Comparison of ENCODE assay signal across 8 mouse cellular contexts in the genomic region with DNA sequence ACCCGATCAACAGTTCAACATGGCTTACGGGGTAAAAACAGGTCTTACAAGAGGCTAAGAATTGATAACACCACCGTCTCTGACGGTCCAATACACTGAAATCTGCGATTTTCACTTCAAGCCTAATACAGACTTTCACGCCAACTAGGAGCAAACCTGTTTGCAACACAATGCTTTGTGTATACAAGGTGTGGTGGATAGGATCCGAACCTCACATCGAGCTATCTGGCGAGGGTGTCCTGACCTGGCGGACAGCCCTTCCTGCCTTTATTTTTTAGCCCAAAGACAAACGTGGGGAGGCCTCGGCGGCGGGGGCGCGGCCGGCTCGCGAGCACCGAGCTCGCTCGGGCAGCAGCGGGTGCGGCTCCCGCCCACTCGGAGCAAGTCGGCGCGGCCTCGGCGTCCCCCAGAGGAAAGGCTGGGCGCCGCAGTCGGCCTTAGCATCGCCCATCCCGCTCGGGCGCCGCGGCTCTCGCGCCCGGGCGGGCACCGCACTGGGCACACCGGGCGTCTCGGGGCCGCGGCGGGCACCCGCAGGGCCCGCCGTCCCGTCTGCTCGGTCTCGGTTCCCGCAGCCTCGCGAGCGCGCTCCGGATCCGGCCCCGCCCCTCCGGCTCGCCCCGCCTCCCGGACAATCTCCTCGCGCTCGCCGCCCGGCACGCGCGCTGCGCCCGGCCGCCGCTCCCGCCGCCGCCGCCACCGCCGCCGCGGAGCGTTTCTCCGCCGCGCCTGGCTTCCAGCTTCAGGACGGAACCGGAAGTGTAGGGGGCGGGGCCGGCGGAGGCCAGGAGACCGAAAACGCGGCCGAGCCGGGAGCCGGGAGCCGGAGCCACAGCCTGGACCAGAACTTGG. TPM values are rescaled to one million over a fixed set of nuclear protein-coding genes. Genes with fewer than 3 reads are reported as not detected.
DNase-seq lines count a peak whose midpoint lies in the region; ATAC-seq and TF ChIP-seq lines count a peak whose summit lies in the region.

A gene (plus strand): TSS at position 739 of the 852 bp plus-strand sequence.

- peaks cover 13% of the 10 kb centered on the region for H3K4me1 ChIP-seq in bone marrow macrophage, adult 2 months (ENCODE audit: control insufficient read depth, insufficient read depth, low read length)
- H3K4me1 ChIP-seq in embryonic fibroblast, embryonic 13.5 days (ENCODE audit: control insufficient read depth, insufficient read depth, low read length), result no peaks in the 10 kb centered on the region
- H3K4me1 ChIP-seq in heart, embryonic 11.5 days (ENCODE audit: control insufficient read depth, insufficient read depth, low read length), result peaks cover 8% of the 10 kb centered on the region
- peaks cover 16% of the 10 kb centered on the region for H3K4me1 ChIP-seq in kidney, embryonic 16.5 days (ENCODE audit: insufficient read depth, low read length)

- H3K27ac ChIP-seq in bone marrow macrophage, adult 2 months (ENCODE audit: insufficient read depth, low read depth, low read length), result peak within 1 kb of the TSS; percentile 92
- H3K27ac ChIP-seq in embryonic fibroblast, embryonic 13.5 days (ENCODE audit: insufficient read depth, low read length), result peak within 1 kb of the TSS; percentile 99
- peak within 1 kb of the TSS; percentile 95 for H3K27ac ChIP-seq in heart, embryonic 11.5 days (ENCODE audit: low read depth, low read length)
- H3K27ac ChIP-seq in kidney, embryonic 16.5 days (ENCODE audit: low read length), result peak within 1 kb of the TSS; percentile 97

- DNase-seq in B cell, adult 2 months, result peak; percentile 79 to 83
- peak; percentile 86 for DNase-seq in liver
- peak; percentile 30 to 77 for DNase-seq in monocyte, adult 2 months (ENCODE audit: low read depth in 1 of 2, low spot score in 2 of 2)
- peak; percentile 56 to 61 for DNase-seq in spleen, postnatal 14 days (ENCODE audit: low spot score in 2 of 2)

- no peaks in the 10 kb centered on the region for H3K36me3 ChIP-seq in heart, embryonic 11.5 days (ENCODE audit: control insufficient read depth, insufficient read depth, low read length)
- H3K36me3 ChIP-seq in kidney, embryonic 16.5 days (ENCODE audit: insufficient read depth, low read length), result no peaks in the 10 kb centered on the region

- peak; percentile 87 for ATAC-seq in heart, embryonic 11.5 days (replicated peaks; ENCODE audit: insufficient number of reproducible peaks, low FRiP score, low TSS enrichment)
- ATAC-seq in kidney, embryonic 16.5 days (ENCODE audit: low FRiP score, low TSS enrichment), result peak; percentile 92

- no peak for TF ChIP-seq POLR2A in bone marrow macrophage, adult 2 months (IDR thresholded peaks at IDR 0.05; ENCODE audit: borderline replicate concordance, low read depth, low read length)
- peak; percentile 60 for TF ChIP-seq POLR2A in embryonic fibroblast, embryonic 13.5 days (IDR thresholded peaks at IDR 0.05; ENCODE audit: low read depth, low read length)

- H3K9me3 ChIP-seq in heart, embryonic 11.5 days (replicated peaks; ENCODE audit: control insufficient read depth, low read length), result no peaks in the 10 kb centered on the region
- H3K9me3 ChIP-seq in kidney, embryonic 16.5 days (ENCODE audit: low read length), result no peaks in the 10 kb centered on the region

- peak within 1 kb of the TSS; percentile 93 for H3K9ac ChIP-seq in heart, embryonic 11.5 days (ENCODE audit: low read depth, low read length)
- peak within 1 kb of the TSS; percentile 94 for H3K9ac ChIP-seq in kidney, embryonic 16.5 days (replicated peaks; ENCODE audit: low read length)

- peak within 1 kb of the TSS; percentile 63 for H3K4me2 ChIP-seq in heart, embryonic 11.5 days
- peak within 1 kb of the TSS; percentile 59 for H3K4me2 ChIP-seq in kidney, embryonic 16.5 days (replicated peaks; ENCODE audit: low read depth, low read length)

- WGBS in heart, embryonic 11.5 days (ENCODE audit: insufficient replicate concordance), result under 1% methylated on average over 91 of the region's 105 CpGs
- under 1% methylated on average over 77 of the region's 105 CpGs for WGBS in kidney, embryonic 16.5 days

- no peak for TF ChIP-seq CTCF in bone marrow macrophage, adult 2 months (IDR thresholded peaks at IDR 0.05; ENCODE audit: low read depth, low read length)
- no peak for TF ChIP-seq CTCF in embryonic fibroblast, embryonic 13.5 days (IDR thresholded peaks at IDR 0.05; ENCODE audit: borderline replicate concordance, insufficient read depth, low read length)

- H3K4me3 ChIP-seq in bone marrow macrophage, adult 2 months (ENCODE audit: insufficient read depth, low read length), result peak within 1 kb of the TSS; percentile 88
- peak within 1 kb of the TSS; percentile 99 for H3K4me3 ChIP-seq in embryonic fibroblast, embryonic 13.5 days (ENCODE audit: insufficient read depth, low read length)
- H3K4me3 ChIP-seq in heart, embryonic 11.5 days (ENCODE audit: low read depth, low read length), result peak within 1 kb of the TSS; percentile 84
- H3K4me3 ChIP-seq in kidney, embryonic 16.5 days (ENCODE audit: low read length), result peak within 1 kb of the TSS; percentile 94

- H3K27me3 ChIP-seq in heart, embryonic 11.5 days (ENCODE audit: control insufficient read depth, insufficient read depth, low read length), result no peaks in the 10 kb centered on the region
- H3K27me3 ChIP-seq in kidney, embryonic 16.5 days (ENCODE audit: insufficient read depth, low read length), result no peaks in the 10 kb centered on the region

RNA-seq across cellular contexts. Expression of the gene that starts here (rescaled TPM):
- polyA plus RNA-seq in bone marrow macrophage, adult 2 months (2012; ENCODE audit: insufficient read depth, insufficient read length, missing spikeins), result 6.0 and 7.6 TPM in 2 replicates
- 27.8 and 43.9 TPM in 2 replicates for polyA plus RNA-seq in embryonic fibroblast, embryonic 13.5 days (2011; ENCODE audit: insufficient read length, low read depth, missing spikeins)
- 12.4 and 15.9 TPM in 2 replicates for polyA plus RNA-seq in heart, embryonic 11.5 days (2014; fragmentation: Nextera tagmentation; extraction: Ambion mirVana)
- polyA plus RNA-seq in kidney, embryonic 16.5 days (2015; fragmentation: Nextera tagmentation; extraction: Ambion mirVana), result 12.9 and 13.0 TPM in 2 replicates

Comparison
In these comparisons a context has a peak if more than half of its experiments do, and no peak if none do; other contexts are left out.
1. Peak in every context shown above with its lines: DNase-seq, ATAC-seq, H3K4me3 ChIP-seq and H3K27ac ChIP-seq.